Mouse (Mus musculus) mouse embryonic stem cell (cell line): ENCODE measurements around the gene Kcnt1.

ENCODE experiments used
- in situ Hi-C, 2 experiments: fragments of 300-500 bp; cut with MboI; formaldehyde crosslinking; loops; 1 replicate in 1 of 2; 3 replicates in 1 of 2; pipeline ENCODE4 v1.14.3; 2019 to 2020; ENCODE audit warnings: low sequenced_read_pairs in 2 of 2, low pct_unique_long_range_greater_than_20kb in 1 of 2, mixed read lengths in 1 of 2; ENCODE audit not compliant: unreplicated experiment in 1 of 2

The Kcnt1 gene

GRCm38 (mm10) chr2:25866656-25867055 lies 3.1 kb downstream of the Kcnt1 start:
- in situ Hi-C loops: no loop called here

GRCm38 (mm10) chr2:25877250-25877735 lies 13.8 kb downstream of the Kcnt1 start:
- in situ Hi-C loops: no loop called here

DNA sequence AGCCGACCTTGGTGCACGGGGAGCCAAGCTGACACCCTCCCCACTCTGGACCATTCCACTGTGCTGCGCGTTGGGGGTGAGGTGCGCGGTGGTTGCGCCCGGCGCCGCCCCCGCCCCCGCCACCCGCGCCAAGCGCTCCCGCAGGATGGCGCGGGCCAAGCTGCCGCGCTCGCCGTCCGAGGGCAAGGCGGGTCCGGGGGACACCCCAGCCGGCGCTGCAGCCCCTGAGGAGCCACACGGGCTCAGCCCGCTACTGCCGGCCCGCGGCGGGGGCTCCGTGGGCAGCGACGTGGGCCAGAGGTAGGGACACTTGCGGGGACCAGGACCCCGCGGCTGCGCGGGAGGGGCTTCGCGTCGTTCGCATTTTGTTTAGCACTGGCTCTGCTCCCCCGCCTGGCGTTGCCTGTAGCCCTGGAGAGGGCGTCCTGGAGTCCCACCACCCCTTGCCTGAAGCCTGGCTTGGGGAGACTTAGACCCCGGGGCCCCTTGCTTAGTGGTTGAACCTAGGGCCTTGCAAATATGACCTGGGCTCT lies 14.3 kb downstream of the Kcnt1 start:
- in situ Hi-C loops: no loop called here

- in situ Hi-C loops: no loop called here
These were observed 15.0 kb downstream of the Kcnt1 start for GRCm38 (mm10) chr2:25878516-25878915.

DNA sequence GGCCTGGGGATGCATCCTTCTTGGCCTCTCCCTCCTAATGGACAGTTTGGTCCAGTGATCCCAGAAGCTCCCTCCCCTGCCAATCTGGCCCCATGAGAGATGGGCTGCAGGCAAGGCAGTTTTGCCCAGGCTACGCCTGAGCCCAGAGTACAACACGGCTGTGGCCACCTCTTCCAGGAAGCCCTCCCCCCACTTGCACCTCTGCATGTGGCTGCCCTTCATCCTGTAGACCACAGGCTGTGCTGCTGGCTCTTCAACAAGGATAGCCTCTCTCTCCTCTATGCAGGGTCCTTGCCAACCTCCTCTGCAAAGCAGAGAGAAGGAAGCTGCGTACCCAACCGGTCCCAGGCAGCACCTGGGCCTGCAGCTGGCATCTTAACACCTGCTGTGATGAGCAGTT lies 15.5 kb downstream of the Kcnt1 start:
- in situ Hi-C loops: no loop called here

DNA sequence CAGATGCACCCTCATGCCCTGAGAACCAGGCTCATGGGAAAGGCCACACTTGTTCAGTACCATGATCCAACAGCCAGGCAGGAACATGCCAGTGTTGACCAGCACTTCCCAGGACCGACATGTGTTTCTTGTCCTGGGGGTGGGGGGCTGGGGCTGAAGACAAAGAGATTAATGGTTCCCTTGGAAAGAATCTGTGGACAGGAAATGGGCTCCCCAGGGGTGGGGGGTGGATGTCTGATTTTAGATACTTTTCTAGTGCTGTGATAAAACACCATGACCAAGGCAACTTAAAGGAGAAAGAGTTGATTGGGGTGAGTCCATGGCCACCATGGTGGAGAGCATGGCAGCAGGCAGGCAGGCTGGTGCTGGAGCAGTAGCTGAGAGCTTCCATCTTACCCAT lies 18.7 kb downstream of the Kcnt1 start:
- in situ Hi-C loops: no loop called here

GRCm38 (mm10) chr2:25884756-25885155 lies 21.2 kb downstream of the Kcnt1 start:
- in situ Hi-C loops: no loop called here

DNA sequence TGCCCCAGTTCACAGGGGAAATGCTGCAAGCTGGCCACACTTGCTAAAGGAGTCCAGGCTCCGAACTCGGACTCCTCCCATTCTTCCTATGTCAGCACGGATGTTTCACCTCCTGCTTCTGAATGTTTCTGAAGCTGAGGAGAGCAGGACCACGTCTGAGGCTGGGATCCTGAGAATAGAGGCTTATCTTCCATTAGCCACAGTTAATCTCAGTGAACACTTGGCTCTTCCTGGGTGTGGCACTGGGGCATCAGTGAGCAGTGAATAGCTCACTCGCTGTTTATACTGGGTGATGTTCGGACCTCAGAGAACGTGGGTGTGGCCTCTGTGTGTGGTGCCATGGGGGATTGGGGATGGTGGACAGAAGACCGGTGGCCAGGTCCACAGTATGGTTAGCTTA lies 23.7 kb downstream of the Kcnt1 start:
- in situ Hi-C loops: no loop called here

- in situ Hi-C loops: no loop called here
These were observed 24.6 kb downstream of the Kcnt1 start for GRCm38 (mm10) chr2:25888144-25888543.

DNA sequence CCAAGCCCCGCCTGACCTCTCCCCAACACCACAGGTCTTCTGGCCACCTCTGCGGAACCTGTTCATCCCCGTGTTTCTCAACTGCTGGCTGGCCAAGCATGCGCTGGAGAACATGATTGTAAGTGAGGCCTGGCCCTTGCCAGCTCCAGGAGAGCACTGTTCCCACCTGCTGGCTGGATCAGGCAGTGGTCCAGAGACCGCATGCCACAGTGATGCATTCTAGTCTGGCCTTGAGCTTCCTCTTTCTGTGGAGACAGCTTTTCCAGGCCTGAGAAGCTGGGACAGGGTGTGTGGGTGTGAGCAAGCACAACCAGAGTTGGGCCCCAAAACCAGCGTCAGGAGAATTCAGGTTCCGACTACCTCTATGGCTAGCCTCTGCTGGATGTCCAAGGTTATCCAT lies 28.9 kb downstream of the Kcnt1 start:
- in situ Hi-C loops: no loop called here

DNA sequence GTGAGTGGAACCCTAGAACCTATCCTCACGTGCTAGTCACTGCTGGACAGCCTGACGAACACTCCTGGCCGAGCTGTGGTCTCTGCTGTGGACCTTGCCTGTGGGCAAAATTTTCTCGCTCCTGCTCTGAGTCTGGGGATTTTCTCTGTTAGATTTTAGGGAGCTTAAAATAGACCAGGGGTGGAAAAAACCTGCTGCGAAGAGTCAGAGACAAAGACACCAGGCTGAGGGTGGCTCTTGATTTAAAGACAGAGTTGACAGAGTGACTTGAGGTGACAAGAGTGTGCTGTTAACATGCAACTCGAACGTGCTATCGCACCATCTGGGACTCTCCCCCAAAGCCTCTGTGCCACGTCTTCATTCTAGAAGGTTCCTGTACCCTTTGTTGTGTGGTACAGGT lies 35.4 kb downstream of the Kcnt1 start:
- in situ Hi-C loops: no loop called here

GRCm38 (mm10) chr2:25909872-25910271 lies 46.3 kb downstream of the Kcnt1 start:
- in situ Hi-C loops: no loop called here

DNA sequence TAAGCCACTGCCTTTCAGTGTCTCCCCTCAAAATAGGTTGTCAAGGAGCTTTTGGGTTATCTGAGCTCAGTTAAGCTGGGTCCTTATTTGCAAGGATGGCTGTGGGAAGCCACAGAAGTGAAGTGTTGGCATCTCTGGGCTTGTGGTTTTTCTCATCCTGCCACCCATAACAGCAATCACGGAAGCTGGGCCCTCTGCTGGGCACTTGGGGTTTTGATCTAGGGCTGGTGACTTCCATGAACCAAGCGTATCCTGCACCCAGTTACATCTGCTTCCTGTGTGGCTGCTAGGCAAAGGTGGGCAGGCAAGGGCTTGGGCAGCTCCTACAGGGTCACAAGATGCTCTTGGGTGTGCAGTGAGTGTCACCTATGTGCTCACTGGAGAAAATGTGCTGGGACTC lies 49.7 kb downstream of the Kcnt1 start:
- in situ Hi-C loops: no loop called here

GRCm38 (mm10) chr2:25914201-25914600 lies 50.7 kb downstream of the Kcnt1 start:
- in situ Hi-C loops: no loop called here

- in situ Hi-C loops: no loop called here
These were observed 51.3 kb downstream of the Kcnt1 start for GRCm38 (mm10) chr2:25914821-25915220.

DNA sequence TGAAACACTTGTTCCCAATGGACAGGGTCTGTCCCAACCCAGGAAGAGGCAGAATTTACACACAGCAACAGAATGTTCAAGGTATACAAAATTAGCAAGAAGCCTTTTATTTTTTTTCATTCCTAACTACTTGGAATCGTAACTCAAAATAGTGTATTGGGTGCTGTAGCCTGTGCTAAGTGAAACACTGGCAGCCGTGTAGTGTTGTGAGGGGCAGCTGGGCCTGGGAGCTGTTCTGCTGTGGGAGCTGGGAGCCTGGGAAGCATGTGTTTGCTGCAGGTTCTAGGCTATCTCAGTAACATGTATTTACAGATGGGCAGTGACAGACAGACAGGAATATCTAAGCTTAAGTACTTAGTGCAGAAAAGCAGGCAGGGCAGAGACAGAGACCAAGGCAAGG lies 54.9 kb downstream of the Kcnt1 start:
- in situ Hi-C loops: no loop called here

DNA sequence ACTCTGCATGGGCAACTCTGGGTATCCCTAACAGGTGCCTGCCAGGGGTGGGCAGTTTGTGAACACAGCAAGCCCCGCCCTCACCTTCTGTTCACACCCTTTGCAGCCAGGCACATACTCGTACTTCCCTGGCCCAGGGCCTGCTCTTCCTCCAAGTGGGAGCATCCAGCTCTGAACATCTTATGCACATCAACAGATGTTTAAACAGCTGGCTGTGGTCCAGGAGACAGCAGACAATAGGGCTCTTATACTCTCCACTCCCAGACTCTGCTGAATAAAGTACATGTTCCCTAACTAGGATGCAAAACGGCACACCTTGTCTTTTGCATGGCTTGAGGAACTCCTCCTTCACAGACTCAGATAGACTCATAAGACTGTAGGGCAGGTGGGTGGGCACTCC lies 56.4 kb downstream of the Kcnt1 start:
- in situ Hi-C loops: no loop called here

- in situ Hi-C loops: no loop called here
These were observed 60.3 kb downstream of the Kcnt1 start for GRCm38 (mm10) chr2:25923799-25924198.

DNA sequence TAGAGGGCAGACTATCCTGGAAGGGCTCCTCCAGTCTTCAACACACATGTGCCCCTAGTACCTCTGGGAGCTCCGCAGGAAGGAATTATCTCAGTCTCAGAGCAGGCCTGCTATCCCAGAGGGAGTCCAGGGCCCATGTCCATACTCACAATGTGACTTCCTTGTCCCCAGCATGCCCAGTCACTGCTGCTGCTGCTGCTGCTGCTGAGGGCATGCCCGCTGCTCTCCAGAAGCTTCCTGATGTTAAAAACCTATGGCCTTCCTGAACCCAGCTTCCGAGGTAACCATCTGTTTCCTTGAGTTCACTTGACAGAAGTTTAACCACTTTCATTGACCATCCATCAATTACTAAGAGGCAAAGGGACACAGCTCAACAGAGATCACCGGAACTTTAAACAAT lies 61.4 kb downstream of the Kcnt1 start:
- in situ Hi-C loops: no loop called here

- in situ Hi-C loops: no loop called here
These were observed 64.3 kb downstream of the Kcnt1 start for GRCm38 (mm10) chr2:25927821-25928220.

- in situ Hi-C loops: no loop called here
These were observed 67.8 kb downstream of the Kcnt1 start for GRCm38 (mm10) chr2:25931249-25931859.
